Mouse (Mus musculus) intestine, embryonic 16.5 days (tissue): Measurements from ENCODE around the gene Adam8. TPM values are rescaled to one million over a fixed set of nuclear protein-coding genes. Genes with fewer than 3 reads are reported as not detected.

Experiments used
- ATAC-seq: fragments of 200-750 bp; cut with Nextera tagmentation; 2 replicates; pipeline ENCODE4 v1.8.0; 2017; ENCODE audit warnings: moderate TSS enrichment, moderate library complexity
- H3K27ac ChIP-seq: fragments of 300-500 bp; sonication (generic); 2 replicates; pipeline ENCODE4 v1.5.1; 2014; ENCODE audit warnings: mild to moderate bottlenecking, low read length
- H3K27me3 ChIP-seq: fragments of 300-500 bp; sonication (generic); replicated peaks from 2 replicates; pipeline ENCODE4 v1.6.1; 2014; ENCODE audit warnings: low read length, control low read depth, mixed read lengths; ENCODE audit not compliant: control insufficient read depth, insufficient read depth
- H3K36me3 ChIP-seq: fragments of 300-500 bp; sonication (generic); 2 replicates; pipeline ENCODE4 v1.6.1; 2014; ENCODE audit warnings: low read length, control low read depth; ENCODE audit not compliant: control insufficient read depth, insufficient read depth
- H3K4me1 ChIP-seq: fragments of 300-500 bp; sonication (generic); 2 replicates; pipeline ENCODE4 v1.6.1; 2014; ENCODE audit warnings: low read length, control low read depth, mixed read lengths; ENCODE audit not compliant: control insufficient read depth, insufficient read depth
- H3K4me2 ChIP-seq: fragments of 300-500 bp; sonication (generic); 2 replicates; pipeline ENCODE4 v1.6.1; 2014; ENCODE audit warnings: low read depth, low read length, control low read depth
- H3K4me3 ChIP-seq: fragments of 300-500 bp; sonication (generic); 2 replicates; pipeline ENCODE4 v1.5.1; 2014; ENCODE audit warnings: mild to moderate bottlenecking, low read length
- H3K9ac ChIP-seq: fragments of 300-500 bp; sonication (generic); 2 replicates; pipeline ENCODE4 v1.6.1; 2014; ENCODE audit warnings: low read depth, low read length
- H3K9me3 ChIP-seq: fragments of 300-500 bp; sonication (generic); 2 replicates; pipeline ENCODE4 v1.6.1; 2016; ENCODE audit warnings: low read length, control low read depth; ENCODE audit not compliant: control insufficient read depth
- WGBS: fragments of 180-500 bp; shearing (Covaris S2); extraction: QIAGEN DNeasy Blood & Tissue Kit; methylation state at CpG from one replicate; pipeline ENCODE4 v1.1.7; 2014; 5-methylcytosine and 5-hydroxymethylcytosine counted together
- polyA plus RNA-seq: library from polyadenylated mRNA; unstranded; fragments of >200 nt; fragmentation: Nextera tagmentation; extraction: Ambion mirVana; gene quantifications from 2 replicates; pipeline ENCODE4 v1.2.1, GENCODE M21; 2015

The Adam8 gene
- polyA plus RNA-seq, 1 experiment from 2014 or later, result 1.2 TPM

DNA sequence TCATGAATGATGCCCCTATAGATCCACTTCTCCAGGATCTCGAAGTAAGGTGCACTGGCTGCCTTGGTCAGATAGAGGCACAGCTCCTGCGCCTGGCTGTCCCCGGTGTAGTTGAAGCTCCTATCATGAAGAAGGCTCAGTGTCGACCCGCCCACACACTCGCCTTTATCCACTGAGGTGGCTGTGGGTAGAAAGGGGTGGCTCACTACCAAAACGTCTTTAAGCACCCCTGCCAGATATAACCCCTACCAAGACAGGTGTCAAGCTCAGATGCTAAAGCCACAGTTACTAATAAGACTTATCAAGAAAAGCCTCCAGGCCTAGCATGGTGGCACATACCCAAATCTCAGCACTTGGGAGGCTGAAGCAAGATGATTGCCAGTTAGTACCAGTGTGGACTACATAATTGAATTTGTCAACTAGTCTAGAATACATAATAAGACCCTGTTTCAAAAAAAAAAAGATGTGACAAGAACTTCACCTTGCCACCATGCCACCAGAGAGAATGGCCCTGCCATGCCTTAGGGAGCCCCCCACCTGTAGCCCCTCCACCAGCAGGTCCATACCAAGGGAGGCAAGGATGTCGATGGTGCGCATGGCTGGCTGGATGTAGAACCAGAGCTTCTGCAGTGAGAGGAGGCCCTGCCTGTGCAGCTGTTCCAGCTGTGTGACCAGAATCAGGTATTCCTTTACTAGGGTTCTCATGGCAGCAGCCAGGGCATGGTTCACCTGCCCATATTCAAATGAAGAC lies 14.7 kb upstream of the Adam8 start:
- peaks cover 14% of the 10 kb centered on the region; the same call in 1 of the 2 replicates for H3K36me3 ChIP-seq
- ATAC-seq, result no peak
- WGBS, result 95% methylated on average over 9 of the region's 9 CpGs

DNA sequence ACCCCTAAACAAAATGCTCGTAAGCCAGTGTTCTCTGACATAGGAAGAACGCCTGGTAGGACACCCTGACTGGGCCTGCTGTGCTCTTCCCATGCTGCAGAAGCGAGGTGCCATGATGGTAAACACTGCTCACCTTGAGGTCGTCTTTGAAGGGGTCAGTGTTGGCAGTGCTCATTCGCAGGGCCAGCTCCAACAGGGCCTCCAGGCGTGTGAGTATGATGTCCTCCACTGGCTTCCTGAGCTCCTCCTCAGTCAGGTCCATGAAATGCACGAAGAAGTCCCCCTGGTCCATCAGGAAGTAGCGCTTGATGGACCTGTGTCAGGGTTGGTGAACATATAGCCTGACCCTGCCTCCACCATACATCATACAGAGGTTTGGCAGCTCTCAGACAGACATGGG lies 12.3 kb upstream of the Adam8 start:
- no peak for ATAC-seq
- H3K36me3 ChIP-seq, result peaks cover 19% of the 10 kb centered on the region
- no peak overlapping the region for H3K4me2 ChIP-seq
- H3K9ac ChIP-seq, result no peak overlapping the region
- no peak overlapping the region for H3K27ac ChIP-seq
- H3K4me3 ChIP-seq, result no peak overlapping the region
- no peaks in the 10 kb centered on the region for H3K9me3 ChIP-seq
- 86% methylated on average over 8 of the region's 8 CpGs for WGBS
- H3K27me3 ChIP-seq, result no peaks in the 10 kb centered on the region
- no peaks in the 10 kb centered on the region for H3K4me1 ChIP-seq

More for the DNA sequence above, 14.7 kb upstream of the Adam8 start:
- H3K4me1 ChIP-seq, result no peaks in the 10 kb centered on the region
- no peak overlapping the region for H3K9ac ChIP-seq
- no peak overlapping the region for H3K4me3 ChIP-seq
- H3K27me3 ChIP-seq, result no peaks in the 10 kb centered on the region
- H3K27ac ChIP-seq, result no peak overlapping the region
- H3K4me2 ChIP-seq, result no peak overlapping the region
- no peaks in the 10 kb centered on the region for H3K9me3 ChIP-seq

DNA sequence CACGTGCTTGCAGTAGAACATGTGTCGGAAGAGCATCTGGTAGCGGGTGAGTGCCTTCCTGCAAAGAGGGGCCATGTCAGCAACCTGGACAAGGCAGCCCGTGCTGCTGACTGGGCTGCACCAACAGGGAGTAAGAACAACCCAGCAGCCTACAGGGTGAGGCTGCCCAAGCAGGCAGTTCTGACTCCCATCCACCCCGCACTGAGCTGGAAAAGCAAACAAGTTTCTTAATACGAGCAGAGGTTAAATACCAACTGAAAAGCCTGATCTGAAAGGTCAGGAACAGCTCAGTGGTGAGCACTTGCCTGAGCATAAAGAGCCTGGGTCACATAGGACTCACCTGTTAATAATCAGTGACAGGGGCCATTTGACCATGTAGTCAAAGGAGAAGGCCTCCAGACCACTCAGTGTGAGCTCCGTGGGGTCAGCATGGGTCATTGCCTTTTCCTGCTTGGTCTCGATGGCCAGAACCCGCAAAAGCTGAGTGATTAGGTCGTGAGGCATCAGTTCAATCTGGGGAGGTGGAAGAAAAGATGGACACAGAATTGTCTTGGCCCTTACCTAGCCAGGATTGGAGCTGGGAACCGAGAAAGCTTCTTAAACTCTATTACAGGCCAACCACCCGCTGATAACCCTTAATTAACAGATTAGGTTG lies 8.9 kb upstream of the Adam8 start:
- no peaks in the 10 kb centered on the region for H3K4me1 ChIP-seq
- 83% methylated on average over 12 of the region's 12 CpGs for WGBS
- no peaks in the 10 kb centered on the region for H3K27me3 ChIP-seq
- H3K27ac ChIP-seq, result no peak overlapping the region
- H3K4me3 ChIP-seq, result no peak overlapping the region
- H3K4me2 ChIP-seq, result no peak overlapping the region
- H3K36me3 ChIP-seq, result peaks cover 30% of the 10 kb centered on the region
- no peak for ATAC-seq
- H3K9ac ChIP-seq, result no peak overlapping the region
- no peaks in the 10 kb centered on the region for H3K9me3 ChIP-seq

DNA sequence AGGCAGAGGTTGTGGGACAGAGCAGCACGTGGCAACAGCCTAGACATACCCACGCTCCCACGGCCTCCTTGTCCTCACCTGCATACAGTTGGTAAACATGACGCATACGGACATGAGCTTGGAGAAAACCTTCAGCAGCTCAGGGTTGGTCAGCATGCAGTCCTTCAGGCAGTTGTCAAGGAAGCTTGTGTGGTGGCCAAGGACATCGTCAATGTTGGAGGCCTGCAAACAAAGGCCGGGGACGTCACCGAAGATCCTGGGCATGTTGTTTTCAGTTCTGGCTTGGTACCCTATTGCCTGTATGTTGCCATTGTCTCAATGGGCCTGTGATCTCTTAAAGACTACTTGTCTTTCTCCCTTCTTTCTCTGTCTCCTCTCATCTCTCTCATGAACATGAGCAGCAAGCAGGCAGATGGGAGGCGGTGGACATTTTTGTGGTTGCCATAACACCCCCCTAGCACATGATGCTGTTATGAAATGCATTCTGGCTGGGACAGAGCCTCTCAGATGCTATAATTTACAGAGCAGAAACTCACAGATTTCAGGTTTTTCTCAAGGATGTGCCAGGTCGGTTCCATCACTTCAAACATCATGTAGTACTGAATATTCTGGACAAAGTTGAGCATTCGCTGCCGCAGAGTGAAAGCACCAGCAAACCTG lies 6.5 kb upstream of the Adam8 start:
- Histone ChIP-seq H3K27ac (no peak overlapping the region), H3K36me3 (peaks cover 16% of the 10 kb centered on the region), H3K9ac (no peak overlapping the region), H3K9me3 (no peaks in the 10 kb centered on the region), H3K4me1 (no peaks in the 10 kb centered on the region), H3K4me2 (no peak overlapping the region), H3K4me3 (no peak overlapping the region), H3K27me3 (no peaks in the 10 kb centered on the region)
- 94% methylated on average over 13 of the region's 13 CpGs for WGBS
- ATAC-seq, result no peak

DNA sequence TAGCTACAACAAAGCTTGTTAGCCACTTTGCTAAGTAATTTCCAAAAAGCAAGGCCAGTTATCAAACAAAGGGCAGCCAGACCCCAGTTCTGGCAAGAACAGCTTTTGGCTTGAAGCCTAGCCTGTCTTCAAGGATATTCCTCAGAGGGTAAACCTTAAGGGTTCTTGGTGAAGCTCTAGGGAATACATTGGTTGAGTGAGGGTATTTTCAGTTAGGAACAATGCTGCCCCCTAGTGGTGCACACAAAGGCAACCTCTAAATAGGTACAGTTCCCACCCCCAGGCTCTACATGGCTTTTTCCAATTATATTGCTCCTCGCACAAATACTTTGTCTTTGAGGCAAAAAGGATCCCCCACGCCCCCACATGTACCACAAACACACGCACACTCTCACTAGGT lies 2.3 kb upstream of the Adam8 start:
- no peak overlapping the region for H3K27ac ChIP-seq
- no peaks in the 10 kb centered on the region for H3K27me3 ChIP-seq
- H3K9ac ChIP-seq, result no peak overlapping the region
- WGBS, result 37% methylated on average over 3 of the region's 3 CpGs
- H3K4me1 ChIP-seq, result peaks cover 3% of the 10 kb centered on the region; the same call in 1 of the 2 replicates
- no peaks in the 10 kb centered on the region for H3K9me3 ChIP-seq
- no peak overlapping the region for H3K4me3 ChIP-seq
- no peak overlapping the region for H3K4me2 ChIP-seq
- peaks cover 12% of the 10 kb centered on the region for H3K36me3 ChIP-seq
- no peak for ATAC-seq

DNA sequence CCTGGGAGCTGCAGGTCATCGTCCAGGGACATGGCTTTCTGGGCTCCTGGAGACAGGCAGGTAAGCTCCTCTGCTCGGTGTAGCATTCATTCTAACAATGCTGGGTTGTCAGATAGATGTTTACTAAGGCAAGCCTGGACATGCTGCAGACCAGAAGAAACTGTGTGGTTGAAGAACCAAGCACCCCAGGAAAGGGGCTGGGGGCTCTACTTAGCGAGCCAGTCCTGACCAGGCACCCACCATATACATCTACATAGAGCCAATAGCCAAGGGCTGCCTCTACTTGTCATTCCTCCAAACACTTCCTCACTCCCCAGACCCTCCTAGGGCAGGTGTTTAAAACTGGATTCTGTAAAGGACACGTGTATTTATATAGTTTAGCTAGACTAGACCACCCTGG lies 1.8 kb upstream of the Adam8 start:
- no peak overlapping the region for H3K27ac ChIP-seq
- no peak overlapping the region for H3K4me2 ChIP-seq
- 73% methylated on average over 4 of the region's 4 CpGs for WGBS
- ATAC-seq, result no peak
- no peaks in the 10 kb centered on the region for H3K27me3 ChIP-seq
- H3K36me3 ChIP-seq, result peaks cover 12% of the 10 kb centered on the region
- H3K4me3 ChIP-seq, result no peak overlapping the region
- no peaks in the 10 kb centered on the region for H3K9me3 ChIP-seq
- peaks cover 3% of the 10 kb centered on the region; the same call in 1 of the 2 replicates for H3K4me1 ChIP-seq
- H3K9ac ChIP-seq, result no peak overlapping the region

DNA sequence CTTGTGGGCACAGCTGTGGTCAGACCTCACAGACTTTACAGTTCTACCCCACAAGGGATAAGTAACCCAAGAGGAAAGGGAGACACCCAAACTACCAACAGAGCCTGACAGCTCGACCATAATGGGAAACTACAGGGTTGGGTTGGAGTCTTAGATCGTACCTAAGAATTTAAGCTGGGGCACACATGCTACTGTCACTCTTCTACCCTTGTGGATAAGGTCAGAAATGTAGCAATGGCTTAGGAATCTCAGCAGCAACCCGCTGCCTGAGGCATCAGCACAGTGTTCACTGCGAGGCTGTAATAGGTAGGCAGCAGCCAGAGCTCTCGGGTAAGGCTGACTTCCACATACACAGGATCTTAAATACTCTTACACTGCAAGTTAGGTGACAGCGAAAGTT lies 1.2 kb upstream of the Adam8 start:
- H3K4me2 ChIP-seq, result no peak overlapping the region
- ATAC-seq, result no peak

DNA sequence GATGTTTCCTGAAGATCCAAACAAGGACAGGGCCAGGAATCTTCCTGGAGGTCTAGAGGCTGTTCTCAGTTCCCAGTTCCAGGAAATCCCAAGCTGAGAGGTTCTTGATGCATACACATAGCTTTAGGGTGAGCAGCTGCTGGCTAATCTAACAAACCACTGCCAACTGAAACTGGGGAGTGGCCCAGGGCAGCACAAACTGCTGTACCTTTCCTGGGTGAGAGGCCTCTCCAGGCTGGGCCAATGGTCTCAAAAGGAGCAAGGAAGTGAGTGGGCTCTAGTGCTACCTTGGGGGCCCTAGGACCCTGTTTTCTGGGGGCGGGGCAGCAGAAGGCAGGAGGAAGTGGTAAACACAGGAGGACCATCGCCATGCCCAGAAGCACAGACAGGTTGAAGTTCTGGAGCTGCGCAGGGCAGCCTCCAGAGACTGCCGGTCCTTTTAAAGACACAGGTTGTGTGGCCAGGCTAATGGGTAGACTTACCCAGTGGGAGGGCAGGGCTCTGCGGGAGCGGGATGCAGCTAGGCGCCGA lies 1.4 kb downstream of the Adam8 start:
- no peak overlapping the region for H3K27ac ChIP-seq
- H3K4me3 ChIP-seq, result no peak overlapping the region
- H3K9me3 ChIP-seq, result no peaks in the 10 kb centered on the region
- peaks cover 3% of the 10 kb centered on the region; the same call in 1 of the 2 replicates for H3K4me1 ChIP-seq
- 76% methylated on average over 8 of the region's 8 CpGs for WGBS
- H3K4me2 ChIP-seq, result no peak overlapping the region
- no peaks in the 10 kb centered on the region for H3K27me3 ChIP-seq
- ATAC-seq, result peak; percentile 53; the same call in 1 of the 2 replicates
- no peak overlapping the region for H3K9ac ChIP-seq
- H3K36me3 ChIP-seq, result no peaks in the 10 kb centered on the region

More for the DNA sequence above, 1.2 kb upstream of the Adam8 start:
- no peak overlapping the region for H3K9ac ChIP-seq
- peaks cover 6% of the 10 kb centered on the region; the same call in 1 of the 2 replicates for H3K36me3 ChIP-seq
- H3K27me3 ChIP-seq, result no peaks in the 10 kb centered on the region
- no peak overlapping the region for H3K4me3 ChIP-seq
- H3K27ac ChIP-seq, result no peak overlapping the region
- 96% methylated on average over 6 of the region's 6 CpGs for WGBS
- no peaks in the 10 kb centered on the region for H3K9me3 ChIP-seq
- peaks cover 3% of the 10 kb centered on the region; the same call in 1 of the 2 replicates for H3K4me1 ChIP-seq

DNA sequence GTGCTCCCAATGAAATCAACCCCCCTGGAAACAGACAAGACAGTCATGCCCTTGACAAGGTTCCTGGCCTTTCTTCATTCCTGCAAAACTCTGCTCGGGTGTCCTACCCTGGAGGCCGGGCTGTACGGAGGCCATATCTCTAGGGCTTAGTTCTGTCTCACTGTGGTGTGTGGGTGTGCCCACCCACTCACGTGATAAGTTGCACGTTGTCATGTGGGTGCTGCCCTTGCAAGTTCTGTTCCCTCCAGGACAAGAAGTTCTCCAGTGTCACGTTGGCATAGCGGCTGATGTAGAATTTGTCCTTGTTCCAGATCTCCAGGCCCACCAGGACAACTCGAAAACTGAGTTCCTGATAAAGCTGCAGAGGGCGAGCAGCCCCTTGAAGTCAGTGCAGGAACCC lies 4.1 kb downstream of the Adam8 start:
- Histone ChIP-seq H3K9me3 (no peaks in the 10 kb centered on the region), H3K27ac (no peak overlapping the region), H3K9ac (no peak overlapping the region), H3K4me3 (no peak overlapping the region), H3K27me3 (no peaks in the 10 kb centered on the region), H3K36me3 (no peaks in the 10 kb centered on the region), H3K4me1 (peaks cover 3% of the 10 kb centered on the region; the same call in 1 of the 2 replicates), H3K4me2 (no peak overlapping the region)
- WGBS, result 85% methylated on average over 9 of the region's 9 CpGs
- no peak for ATAC-seq
